ENCODE assay signal across 29 mouse cellular contexts in genomic region chr12:90971156-90971555, GRCm38 (mm10).
DNase-seq lines count a peak whose midpoint lies in the region; ATAC-seq and TF ChIP-seq lines count a peak whose summit lies in the region.
"Had no signal": no experiment of that assay in that cellular context is flagged by ENCODE, and none has a peak within 500 bp of the region (broad histone marks: within the 10 kb centered on the region; RNA-seq: fewer than 3 reads in every experiment).

No protein-coding gene starts in this region.

- peak; percentile 5 to 43 for DNase-seq in heart, adult 9 months (ENCODE audit: low spot score in 2 of 2)
- DNase-seq in heart, adult 11 months: no peak
- peak; percentile 46 for DNase-seq in gastrocnemius, adult 2 months
- peak; percentile 47 for DNase-seq in gastrocnemius, postnatal 25 days
- peak; percentile 59 for DNase-seq in skeletal muscle tissue, adult 2 months (ENCODE audit: low read depth, low spot score)
- DNase-seq in kidney, adult 11 months: no peak
- DNase-seq: adrenal gland, adult 8-10 months; B cell, adult 2 months; cerebellum, adult 8-10 months; cerebellum, postnatal 36 days; embryo, embryonic 11 days; kidney, adult 18-20 months; liver; lung, postnatal 14 days; retina, postnatal 1 day; right cerebral cortex, postnatal 25 days; thymus, postnatal 14 days had no signal

- no peak for TF ChIP-seq CTCF in gastrocnemius, adult 2 months (IDR thresholded peaks at IDR 0.05)

- no peak for ATAC-seq in monocyte, adult 5-6 weeks (replicated peaks; ENCODE audit: insufficient number of reproducible peaks, low FRiP score, low TSS enrichment, poor library complexity, severe bottlenecking)
- ATAC-seq: midbrain, embryonic 13.5 days had no signal

- no peak overlapping the region for H3K4me3 ChIP-seq in gastrocnemius, adult 2 months
- H3K4me3 ChIP-seq: embryonic facial prominence, embryonic 13.5 days; erythroblast, embryonic 14.5 days; forebrain, embryonic 12.5 days; heart, embryonic 15.5 days; hindbrain, embryonic 13.5 days; limb, embryonic 10.5 days; liver, embryonic 15.5 days; megakaryocyte, embryonic 14.5 days; midbrain, embryonic 13.5 days; myocyte; neural tube, embryonic 13.5 days had no signal

- no peak overlapping the region for H3K27ac ChIP-seq in gastrocnemius, adult 2 months
- H3K27ac ChIP-seq: embryonic facial prominence, embryonic 13.5 days; forebrain, embryonic 12.5 days; heart, embryonic 15.5 days; hindbrain, embryonic 13.5 days; limb, embryonic 10.5 days; liver, embryonic 15.5 days; midbrain, embryonic 13.5 days; neural tube, embryonic 13.5 days had no signal

- intact Hi-C loops in gastrocnemius, adult 2 months (cut with DNase I): loop anchor here (10.0 kb wide), 1 partner anchor 64 kb away; no protein-coding TSS in a partner anchor

Comparison
In these comparisons a context has a peak if more than half of its experiments do, and no peak if none do; other contexts are left out.
1. DNase-seq: peak in heart, adult 9 months (2 of 2), gastrocnemius, adult 2 months (single experiment), gastrocnemius, postnatal 25 days (single experiment) and skeletal muscle tissue, adult 2 months (single experiment); none in heart, adult 11 months (single experiment) and kidney, adult 11 months (single experiment).